Mouse (Mus musculus): ENCODE data around the gene Zc3h4. TPM values are rescaled to one million over a fixed set of nuclear protein-coding genes. Genes with fewer than 3 reads are reported as not detected.

The Zc3h4 gene
- 12.4 and 12.7 TPM in 2 replicates for polyA plus RNA-seq (2015; fragmentation: Nextera tagmentation; extraction: Ambion mirVana)

DNA sequence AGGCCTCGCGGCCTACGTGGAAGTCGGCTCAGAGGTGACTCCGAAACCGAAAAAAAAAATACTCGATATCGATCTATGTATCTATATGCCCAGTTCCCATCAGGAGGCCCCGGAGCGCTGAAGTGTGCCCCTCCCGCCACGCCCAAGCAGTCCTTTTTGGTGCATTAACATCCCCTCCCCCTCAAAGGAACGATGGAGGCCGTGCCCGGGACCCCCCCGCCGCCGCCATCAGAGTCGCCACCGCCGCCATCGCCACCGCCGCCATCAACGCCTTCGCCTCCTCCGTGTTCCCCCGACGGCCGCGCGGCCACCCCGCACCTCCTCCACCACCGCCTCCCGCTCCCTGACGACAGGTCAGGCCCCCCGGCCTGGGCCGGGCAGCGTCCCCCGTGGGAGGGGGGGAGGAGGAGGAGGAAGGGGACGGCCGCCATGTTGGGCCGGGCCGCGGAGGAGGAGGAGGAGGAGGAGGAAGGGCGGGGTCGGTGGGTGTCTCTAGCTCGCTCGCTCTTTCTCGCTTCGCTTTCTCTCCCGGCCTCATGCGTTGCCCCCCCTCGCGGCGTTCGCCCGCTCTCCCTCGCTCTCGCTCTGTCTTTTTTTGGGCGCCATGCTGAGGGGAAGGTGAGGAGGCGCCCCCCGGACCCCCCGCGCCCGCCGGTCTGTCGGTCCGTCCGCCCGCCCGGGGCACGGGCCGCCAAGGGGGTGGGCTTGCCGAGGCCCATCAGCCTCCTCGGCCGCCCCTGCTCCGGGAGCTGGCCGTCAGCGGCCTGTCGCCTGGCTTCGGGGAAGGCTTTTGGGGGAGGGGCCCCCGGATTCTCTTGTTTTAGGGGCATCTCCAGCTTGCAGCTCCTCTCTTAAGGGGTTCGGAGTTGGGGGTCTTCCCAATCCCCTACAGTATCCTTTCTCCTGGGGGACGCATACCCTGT is at the start of gene Zc3h4:
Zc3h4 (plus strand) TSS at position 222 of the 923 bp plus-strand sequence.

DNA sequence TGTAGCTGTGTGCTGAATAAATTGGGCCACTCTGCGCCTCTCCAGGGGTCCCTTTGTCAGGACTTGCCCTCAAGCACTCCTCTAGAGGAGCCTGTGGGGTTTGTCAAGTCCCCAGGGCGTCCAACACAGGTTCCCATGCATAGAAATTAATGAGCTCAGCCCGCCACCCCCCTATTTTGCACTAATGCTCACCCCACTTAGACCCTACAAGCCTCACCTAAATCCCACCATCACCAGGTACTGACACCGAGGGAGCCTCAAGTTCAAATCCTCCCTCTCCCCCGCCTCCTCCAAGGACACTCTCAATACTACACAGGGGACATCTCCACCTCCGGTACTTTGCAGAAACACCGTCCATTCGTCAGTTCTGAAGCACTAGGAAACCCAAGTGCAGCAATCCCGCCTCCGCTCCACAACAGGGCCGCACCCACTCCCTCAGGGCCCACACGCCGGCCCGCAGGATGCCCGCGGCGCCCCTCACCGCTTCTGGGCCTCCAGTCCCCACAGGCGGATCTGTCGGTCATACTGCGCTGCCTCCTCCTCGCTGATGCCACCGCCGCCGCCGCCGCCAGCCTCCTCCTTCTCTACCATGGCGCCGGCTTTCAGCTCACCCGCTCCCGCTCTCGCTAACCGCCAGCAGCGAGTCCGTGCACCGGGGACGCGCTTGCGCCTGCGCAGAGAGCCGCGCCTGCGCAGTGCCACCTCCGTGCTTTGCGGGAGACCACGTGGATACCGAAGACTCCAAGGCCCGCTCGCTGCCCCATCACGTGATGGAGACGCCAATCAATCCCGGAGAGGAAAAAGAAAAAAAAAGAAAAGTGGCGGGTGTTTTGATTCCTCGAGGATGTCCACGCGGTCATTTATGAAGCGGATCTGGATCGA is 13.3 kb upstream of the Zc3h4 start, which contains the start of gene Sae1:
Sae1 (minus strand) TSS at position 647 of the 882 bp plus-strand sequence.

DNA sequence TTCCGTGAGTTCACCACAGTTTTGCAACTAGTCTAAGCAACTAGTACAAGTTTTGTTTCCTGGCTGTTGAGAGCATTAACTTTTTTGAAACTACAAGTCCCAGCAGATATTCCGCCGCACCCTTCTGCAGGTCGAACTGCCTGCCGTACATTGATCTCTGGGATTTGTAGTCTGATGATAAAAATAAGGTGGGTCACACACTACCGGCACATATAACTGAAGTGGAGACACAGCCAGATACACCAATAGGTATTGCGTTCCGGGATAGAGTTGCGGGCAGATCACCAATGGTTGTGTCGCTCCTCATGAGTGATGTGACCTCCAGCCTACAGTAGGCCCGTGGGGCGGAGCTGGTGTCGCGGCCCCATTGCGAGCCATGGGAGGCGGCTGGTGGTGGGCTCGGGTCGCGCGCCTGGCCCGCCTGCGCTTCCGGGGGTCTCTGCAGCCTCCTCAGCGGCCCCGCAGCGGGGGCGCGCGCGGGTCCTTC is 51.9 kb downstream of the Zc3h4 start, which contains the start of gene Tmem160:
Tmem160 (plus strand) TSS at position 193 of the 487 bp plus-strand sequence.

DNA sequence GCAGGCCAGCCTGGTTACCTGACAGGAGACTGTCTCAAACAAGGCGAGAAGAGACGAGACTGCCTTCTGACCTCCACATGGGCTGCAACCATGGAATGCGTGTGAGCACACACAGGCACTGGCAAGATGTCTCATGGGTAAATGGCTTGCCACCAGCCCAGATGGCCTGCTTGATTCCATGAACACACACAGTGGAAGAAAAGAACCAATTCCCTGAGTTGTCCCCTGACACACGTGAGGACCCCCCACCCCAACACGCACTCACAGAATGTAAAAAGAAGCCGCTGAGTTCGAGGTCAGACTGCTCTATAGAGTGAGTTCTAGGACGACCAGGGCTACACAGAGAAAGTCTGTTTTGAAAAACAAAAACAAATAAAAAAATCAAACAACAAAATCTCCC is 76.9 kb downstream of the Zc3h4 start, which contains the start of gene Npas1:
Npas1 (minus strand) TSS at position 101 of the 400 bp plus-strand sequence.

Other genes with a start within 250 kb of the Zc3h4 start
- 3.5 and 6.5 TPM in 2 replicates for gene Meis3, start 225.8 kb upstream of the Zc3h4 start, polyA plus RNA-seq (2015; fragmentation: Nextera tagmentation; extraction: Ambion mirVana)
- gene Dhx34, start 178.9 kb upstream of the Zc3h4 start, polyA plus RNA-seq (2015; fragmentation: Nextera tagmentation; extraction: Ambion mirVana) = 6.7 and 7.1 TPM in 2 replicates
- 2.7 and 3.5 TPM in 2 replicates for gene C5ar2, start 156.8 kb upstream of the Zc3h4 start, polyA plus RNA-seq (2015; fragmentation: Nextera tagmentation; extraction: Ambion mirVana)
- gene C5ar1, start 141.4 kb upstream of the Zc3h4 start, polyA plus RNA-seq (2015; fragmentation: Nextera tagmentation; extraction: Ambion mirVana) = 20.1 and 24.7 TPM in 2 replicates
- gene Inafm1, start 127.3 kb upstream of the Zc3h4 start, polyA plus RNA-seq (2015; fragmentation: Nextera tagmentation; extraction: Ambion mirVana) = 11.7 and 14.5 TPM in 2 replicates
- gene Ccdc9, start 114.1 kb upstream of the Zc3h4 start, polyA plus RNA-seq (2015; fragmentation: Nextera tagmentation; extraction: Ambion mirVana) = 13.9 and 17.8 TPM in 2 replicates
- gene Bbc3, start 92.5 kb upstream of the Zc3h4 start, polyA plus RNA-seq (2015; fragmentation: Nextera tagmentation; extraction: Ambion mirVana) = 6.1 and 6.2 TPM in 2 replicates
- gene Sae1, start 13.1 kb upstream of the Zc3h4 start, polyA plus RNA-seq (2015; fragmentation: Nextera tagmentation; extraction: Ambion mirVana) = 120 TPM in 2 replicates
- gene Tmem160, start 51.9 kb downstream of the Zc3h4 start, polyA plus RNA-seq (2015; fragmentation: Nextera tagmentation; extraction: Ambion mirVana) = 73.6 and 80.2 TPM in 2 replicates
- 0.12 and 0.18 TPM in 2 replicates for gene Npas1, start 76.8 kb downstream of the Zc3h4 start, polyA plus RNA-seq (2015; fragmentation: Nextera tagmentation; extraction: Ambion mirVana)
- 2.2 and 2.7 TPM in 2 replicates for gene Arhgap35, start 214.1 kb downstream of the Zc3h4 start, polyA plus RNA-seq (2015; fragmentation: Nextera tagmentation; extraction: Ambion mirVana)

Measured in spleen, postnatal 0 days (tissue).